Mouse (Mus musculus) C2C12 (cell line): ENCODE data around the gene Rnf138rt1. TPM values are rescaled to one million over a fixed set of nuclear protein-coding genes. Genes with fewer than 3 reads are reported as not detected.

Experiments used
- H3K27me3 ChIP-seq: one replicate; pipeline ENCODE4 v1.6.1; 2011; ENCODE audit not compliant: control insufficient read depth, insufficient read depth, insufficient read length
- H3K36me3 ChIP-seq: one replicate; pipeline ENCODE4 v1.6.1; 2011; ENCODE audit not compliant: control insufficient read depth, insufficient read depth
- H3K4me3 ChIP-seq: one replicate; pipeline ENCODE4 v1.5.1; 2011; ENCODE audit warnings: mild to moderate bottlenecking, control low read depth; ENCODE audit not compliant: poor library complexity, insufficient read depth, severe bottlenecking
- H3K79me2 ChIP-seq: one replicate; pipeline ENCODE4 v1.6.1; 2011; ENCODE audit not compliant: control insufficient read depth, insufficient read depth
- H3K79me3 ChIP-seq: one replicate; pipeline ENCODE4 v1.6.1; 2011; ENCODE audit warnings: low read depth, control low read depth
- H3ac ChIP-seq: one replicate; pipeline ENCODE3; 2011; ENCODE audit warnings: low read depth; ENCODE audit not compliant: control insufficient read depth, insufficient read length
- CEBPB ChIP-seq: IDR thresholded peaks from one replicate; pipeline ENCODE4 v1.6.1; 2011; ENCODE audit warnings: low read depth, mild to moderate bottlenecking, control low read depth, moderate library complexity
- CTCF ChIP-seq: IDR thresholded peaks from one replicate; pipeline ENCODE4 v1.5.1; 2011; ENCODE audit not compliant: control insufficient read depth, insufficient read depth, insufficient read length
- FOSL1 ChIP-seq: IDR thresholded peaks from one replicate; pipeline ENCODE4 v1.8.0; 2011; ENCODE audit warnings: mild to moderate bottlenecking, low read length; ENCODE audit not compliant: poor library complexity, insufficient read depth, severe bottlenecking
- MAX ChIP-seq: IDR thresholded peaks from one replicate; pipeline ENCODE4 v1.6.1; 2011; ENCODE audit warnings: mild to moderate bottlenecking, control low read depth
- MYOD1 ChIP-seq: IDR thresholded peaks from one replicate; pipeline ENCODE4 v1.6.1; 2011; ENCODE audit warnings: low read depth; ENCODE audit not compliant: control insufficient read depth, insufficient read length
- MYOG ChIP-seq: IDR thresholded peaks from one replicate; pipeline ENCODE4 v1.6.1; 2011; ENCODE audit not compliant: control insufficient read depth, insufficient read length; ENCODE audit errors: extremely low read depth
- USF1 ChIP-seq: IDR thresholded peaks from one replicate; pipeline ENCODE4 v1.6.1; 2011; ENCODE audit warnings: low read depth, mild to moderate bottlenecking, control low read depth, moderate library complexity
- polyA plus RNA-seq: library from polyadenylated mRNA; unstranded; fragments of >200 nt; fragmentation: generic; extraction: Trizol; gene quantifications from one replicate; pipeline ENCODE4 v1.2.1, GENCODE M21; 2012; ENCODE audit warnings: missing spikeins

The Rnf138rt1 gene
- polyA plus RNA-seq, 1 experiment: not detected

DNA sequence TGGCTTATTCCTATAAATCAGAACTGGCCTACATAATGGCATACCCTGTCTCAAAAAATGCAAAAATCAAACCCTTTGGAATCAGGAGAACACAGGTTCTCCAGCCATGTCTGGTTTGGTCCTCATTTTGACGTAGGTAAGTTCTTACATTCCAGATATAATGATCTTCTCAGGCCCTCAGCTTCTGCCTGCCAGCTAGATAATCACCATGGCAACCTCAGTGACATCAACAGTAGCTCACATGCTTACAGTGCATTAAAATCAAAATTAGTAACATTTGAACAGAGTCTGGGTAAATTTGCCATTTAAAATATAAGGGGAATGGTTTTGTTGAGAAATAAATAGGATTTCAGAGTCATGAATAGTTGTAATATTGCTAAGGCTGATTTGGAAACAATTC, 22.2 kb downstream of the Rnf138rt1 start:
- Histone ChIP-seq H3K79me2 (no peaks in the 10 kb centered on the region), H3K4me3 (no peak overlapping the region), H3ac (no peak overlapping the region), H3K79me3 (no peaks in the 10 kb centered on the region), H3K36me3 (no peaks in the 10 kb centered on the region), H3K27me3 (no peaks in the 10 kb centered on the region)
- no peak for TF ChIP-seq MYOG
- no peak for TF ChIP-seq CTCF
- TF ChIP-seq MAX: no peak
- no peak for TF ChIP-seq MYOD1
- TF ChIP-seq FOSL1: no peak
- TF ChIP-seq USF1: no peak

DNA sequence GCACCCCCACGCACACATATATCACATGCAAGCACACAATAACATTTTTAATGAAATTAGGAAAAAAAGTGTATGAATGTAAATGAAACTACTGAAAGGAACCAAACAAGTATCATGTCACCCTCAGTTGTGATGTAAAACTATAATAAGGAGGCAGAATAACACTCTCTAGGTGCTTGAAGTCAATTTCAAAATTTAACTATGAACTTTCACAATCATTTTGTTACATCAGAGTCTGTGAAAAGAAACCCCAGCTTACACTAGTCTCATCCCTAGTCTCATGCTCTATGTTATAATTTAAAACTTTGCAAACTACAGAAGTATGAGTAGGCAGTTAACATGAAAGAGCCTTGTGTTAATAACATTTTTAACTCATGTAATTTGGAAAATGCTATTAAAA, 27.0 kb downstream of the Rnf138rt1 start:
- H3K27me3 ChIP-seq: no peaks in the 10 kb centered on the region
- no peak for TF ChIP-seq MYOG
- TF ChIP-seq CEBPB: no peak
- TF ChIP-seq USF1: no peak
- no peak for TF ChIP-seq CTCF
- TF ChIP-seq MAX: no peak
- no peak for TF ChIP-seq FOSL1
- TF ChIP-seq MYOD1: no peak
- H3K79me2 ChIP-seq: no peaks in the 10 kb centered on the region
- H3K36me3 ChIP-seq: no peaks in the 10 kb centered on the region
- H3K79me3 ChIP-seq: no peaks in the 10 kb centered on the region
- no peak overlapping the region for H3ac ChIP-seq
- H3K4me3 ChIP-seq: no peak overlapping the region

DNA sequence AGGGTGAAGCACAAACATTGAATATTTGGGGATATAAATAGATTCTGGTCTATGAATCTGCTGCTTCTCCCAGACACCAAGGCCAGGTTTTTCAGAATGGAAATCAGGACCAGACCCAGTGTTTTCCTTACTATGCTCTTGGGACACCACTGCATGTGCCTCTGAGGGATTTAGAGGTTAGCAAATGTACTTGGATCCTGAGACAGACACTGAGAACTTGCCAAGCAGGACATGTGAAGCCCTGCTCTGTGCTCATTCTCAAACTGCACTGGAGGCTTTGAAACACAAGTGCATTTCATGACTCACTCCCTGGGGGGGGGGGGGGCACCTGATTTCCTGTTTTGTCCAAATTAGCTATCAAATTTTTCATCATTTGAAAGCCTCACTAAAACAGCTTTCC, 37.5 kb downstream of the Rnf138rt1 start:
- TF ChIP-seq MAX (no peak), MYOG (no peak), CTCF (no peak), MYOD1 (no peak), FOSL1 (no peak), CEBPB (no peak), USF1 (no peak)
- Histone ChIP-seq H3K36me3 (no peaks in the 10 kb centered on the region), H3K79me3 (no peaks in the 10 kb centered on the region), H3K79me2 (no peaks in the 10 kb centered on the region), H3ac (no peak overlapping the region), H3K4me3 (no peak overlapping the region), H3K27me3 (no peaks in the 10 kb centered on the region)

DNA sequence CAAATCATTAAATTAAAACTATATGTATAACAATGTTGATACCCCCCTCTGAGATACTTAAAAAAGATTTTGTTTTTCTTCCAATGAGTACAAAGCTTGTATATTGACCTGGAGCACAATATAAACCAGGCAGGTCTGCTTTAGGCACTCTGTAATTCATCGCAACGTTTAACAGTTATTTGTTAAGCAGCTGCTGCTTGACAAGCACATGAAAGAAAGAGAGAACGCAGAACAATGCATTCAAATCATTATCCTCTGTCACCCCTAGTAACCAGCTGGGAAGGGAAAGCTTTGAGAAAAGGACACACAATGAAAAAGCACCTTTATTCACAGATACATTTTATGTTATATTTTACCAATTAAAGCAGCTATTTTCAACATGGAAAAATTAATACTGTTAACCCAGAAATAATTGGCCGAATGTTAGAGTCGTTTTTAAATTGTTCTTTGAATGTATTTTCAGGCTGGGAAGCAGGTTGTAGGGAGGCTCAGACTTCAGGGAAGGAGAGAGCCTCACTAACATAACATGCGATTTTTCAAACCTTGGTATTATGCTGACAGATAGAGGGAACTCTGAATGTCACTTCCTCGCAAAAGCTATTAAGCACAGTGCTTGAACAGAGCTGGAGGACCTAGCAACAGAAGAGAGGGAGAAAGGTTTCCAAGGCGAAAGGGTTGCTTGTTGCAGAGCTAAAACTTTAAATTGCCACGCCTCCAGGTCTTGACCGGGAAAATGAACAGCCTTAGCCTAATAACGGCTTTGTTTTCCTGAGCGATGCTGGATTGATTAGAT, 38.1 kb downstream of the Rnf138rt1 start:
- Histone ChIP-seq H3K36me3 (no peaks in the 10 kb centered on the region), H3K4me3 (no peak overlapping the region), H3K27me3 (no peaks in the 10 kb centered on the region), H3K79me3 (no peaks in the 10 kb centered on the region), H3K79me2 (no peaks in the 10 kb centered on the region), H3ac (no peak overlapping the region)
- TF ChIP-seq FOSL1: no peak
- TF ChIP-seq USF1: no peak
- TF ChIP-seq MYOG: no peak

DNA sequence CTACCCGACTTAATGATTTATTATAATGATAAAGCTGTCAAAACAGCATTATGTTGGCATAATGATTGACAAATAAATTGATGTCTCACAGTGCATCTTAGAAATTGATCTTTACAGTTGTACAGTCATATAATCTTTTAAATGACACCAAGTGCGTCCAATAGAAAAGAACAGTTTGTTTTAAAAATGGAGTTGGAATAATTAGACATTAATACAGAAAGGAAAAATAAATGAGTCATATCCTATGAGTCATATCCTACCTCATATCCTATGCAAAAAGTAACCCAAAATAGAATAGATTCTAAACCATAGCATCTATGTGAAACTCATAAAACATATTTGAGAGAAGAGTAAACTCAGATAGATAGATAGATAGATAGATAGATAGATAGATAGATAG, 40.5 kb downstream of the Rnf138rt1 start:
- H3K27me3 ChIP-seq: no peaks in the 10 kb centered on the region
- H3K79me2 ChIP-seq: no peaks in the 10 kb centered on the region
- H3ac ChIP-seq: no peak overlapping the region
- no peak overlapping the region for H3K4me3 ChIP-seq
- H3K36me3 ChIP-seq: no peaks in the 10 kb centered on the region
- TF ChIP-seq CTCF (no peak), MYOG (no peak), MYOD1 (no peak), CEBPB (no peak), USF1 (no peak), MAX (no peak), FOSL1 (no peak)
- no peaks in the 10 kb centered on the region for H3K79me3 ChIP-seq

Other genes with a start within 250 kb of the Rnf138rt1 start
- gene Grpr, start 211.7 kb downstream of the Rnf138rt1 start, polyA plus RNA-seq: not detected
- gene Ap1s2, start 147.7 kb upstream of the Rnf138rt1 start, polyA plus RNA-seq: 18.1 TPM
- 22.2 TPM for gene Zrsr2, start 197.3 kb upstream of the Rnf138rt1 start, polyA plus RNA-seq